Mouse (Mus musculus): ENCODE data around the gene Lair1. TPM values are rescaled to one million over a fixed set of nuclear protein-coding genes. Genes with fewer than 3 reads are reported as not detected.
"Not testable (repeated sequence)": the region's sequence is repeated elsewhere in the genome, so short reads cannot be mapped to it uniquely, and the experiment has no call there.

Lair1 gene
- polyA plus RNA-seq, 1 experiment from 2014 or later = 2.6 TPM

DNA sequence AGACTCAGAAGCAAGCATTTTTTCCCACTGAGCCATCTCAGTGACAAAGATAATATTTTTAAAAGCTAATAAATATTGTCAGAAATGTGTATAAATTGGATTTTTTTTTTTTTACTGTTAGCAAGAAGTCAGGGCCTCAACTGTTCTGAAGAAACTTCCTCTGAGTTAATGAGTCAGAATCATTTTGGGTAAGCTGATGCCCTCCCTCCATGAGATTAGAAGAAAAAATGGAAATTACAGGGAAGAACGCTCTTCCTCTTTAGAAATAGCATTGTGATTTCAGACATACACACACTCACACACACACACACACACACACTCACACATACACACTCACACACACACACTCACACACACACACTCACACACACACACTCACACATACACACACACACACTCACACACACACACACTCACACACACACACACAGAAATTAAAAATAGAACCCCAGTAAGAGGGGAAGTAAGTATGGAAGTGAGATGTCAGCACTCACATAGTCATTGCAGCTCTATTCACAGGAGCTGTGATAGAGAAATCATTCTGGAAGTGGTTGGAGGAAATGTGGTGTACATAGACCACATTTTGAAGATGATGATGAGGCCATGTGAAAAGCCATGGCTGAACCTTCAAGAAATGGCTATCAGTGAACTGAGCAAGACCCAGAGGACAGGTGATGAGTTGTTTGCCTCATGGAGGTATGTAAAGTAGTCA is 866 bp upstream of the Lair1 start:
- ATAC-seq (ENCODE audit: low FRiP score) = no peak
- no peak for DNase-seq (ENCODE audit: low spot score)
- no peak overlapping the region for H3K27ac ChIP-seq (ENCODE audit: low read depth, low read length)
- H3K4me3 ChIP-seq (ENCODE audit: low read depth, low read length) = no peak overlapping the region
- no peaks in the 10 kb centered on the region for H3K9me3 ChIP-seq (ENCODE audit: control insufficient read depth, low read length)
- H3K27me3 ChIP-seq (ENCODE audit: control insufficient read depth, insufficient read depth, low read length) = no peaks in the 10 kb centered on the region
- no peak overlapping the region for H3K4me2 ChIP-seq (replicated peaks; ENCODE audit: low read depth, low read length)
- 96% methylated on average over 1 of the region's 1 CpGs for WGBS
- no peaks in the 10 kb centered on the region for H3K36me3 ChIP-seq (ENCODE audit: control insufficient read depth, insufficient read depth, low read length)
- H3K4me1 ChIP-seq (replicated peaks; ENCODE audit: control insufficient read depth, insufficient read depth, low read length) = no peaks in the 10 kb centered on the region
- H3K9ac ChIP-seq (ENCODE audit: low read depth, low read length) = no peak overlapping the region

- ATAC-seq (ENCODE audit: low FRiP score); DNase-seq (ENCODE audit: low spot score); H3K9me3 ChIP-seq (ENCODE audit: control insufficient read depth, low read length); H3K4me1 ChIP-seq (replicated peaks; ENCODE audit: control insufficient read depth, insufficient read depth, low read length); H3K4me3 ChIP-seq (ENCODE audit: low read depth, low read length); H3K9ac ChIP-seq (ENCODE audit: low read depth, low read length); H3K27ac ChIP-seq (ENCODE audit: low read depth, low read length); H3K27me3 ChIP-seq (ENCODE audit: control insufficient read depth, insufficient read depth, low read length); H3K36me3 ChIP-seq (ENCODE audit: control insufficient read depth, insufficient read depth, low read length); H3K4me2 ChIP-seq (replicated peaks; ENCODE audit: low read depth, low read length): not testable (repeated sequence)
- WGBS = 59% methylated on average over 9 of the region's 9 CpGs
These were observed 2.3 kb downstream of the Lair1 start for GRCm38 (mm10) chr7:4060602-4061188.

DNA sequence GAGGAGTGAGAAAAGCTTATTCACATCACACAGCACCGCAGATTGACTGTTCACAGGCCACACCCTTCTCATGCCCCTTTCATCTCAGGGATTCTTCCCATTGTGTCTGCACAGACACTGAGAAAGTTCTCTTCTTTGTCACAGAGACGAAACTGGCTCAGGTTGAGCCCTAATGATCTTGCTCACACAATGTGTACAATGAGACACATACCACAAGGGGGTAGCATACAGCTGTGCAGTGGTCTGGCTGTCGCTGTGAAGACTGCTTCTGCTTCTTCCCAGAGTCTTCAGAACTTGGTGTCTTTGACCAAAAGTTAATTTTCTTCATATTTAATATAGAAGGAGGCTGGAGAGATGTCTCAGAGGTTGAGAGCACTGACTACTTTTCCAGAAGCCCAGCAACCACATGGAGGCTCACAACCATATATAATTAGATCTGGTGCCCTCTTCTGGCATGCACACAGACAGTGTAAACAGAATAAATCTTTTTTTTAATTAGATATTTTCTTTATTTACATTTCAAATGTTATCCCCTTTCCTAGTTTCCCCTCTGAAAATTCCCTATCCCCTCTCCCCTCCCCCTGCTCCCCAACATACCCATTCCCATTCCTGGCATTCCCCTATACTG is 36.1 kb downstream of the Lair1 start:
- WGBS = 27% methylated on average over 3 of the region's 3 CpGs
- H3K9ac ChIP-seq (ENCODE audit: low read depth, low read length) = no peak overlapping the region
- no peaks in the 10 kb centered on the region for H3K27me3 ChIP-seq (ENCODE audit: control insufficient read depth, insufficient read depth, low read length)
- no peak overlapping the region for H3K4me2 ChIP-seq (replicated peaks; ENCODE audit: low read depth, low read length)
- no peaks in the 10 kb centered on the region for H3K36me3 ChIP-seq (ENCODE audit: control insufficient read depth, insufficient read depth, low read length)
- H3K27ac ChIP-seq (ENCODE audit: low read depth, low read length) = no peak overlapping the region
- H3K4me3 ChIP-seq (ENCODE audit: low read depth, low read length) = no peak overlapping the region
- peak; percentile 5 for DNase-seq (ENCODE audit: low spot score)
- H3K9me3 ChIP-seq (ENCODE audit: control insufficient read depth, low read length) = no peaks in the 10 kb centered on the region
- ATAC-seq (ENCODE audit: low FRiP score) = no peak
- no peaks in the 10 kb centered on the region for H3K4me1 ChIP-seq (replicated peaks; ENCODE audit: control insufficient read depth, insufficient read depth, low read length)

DNA sequence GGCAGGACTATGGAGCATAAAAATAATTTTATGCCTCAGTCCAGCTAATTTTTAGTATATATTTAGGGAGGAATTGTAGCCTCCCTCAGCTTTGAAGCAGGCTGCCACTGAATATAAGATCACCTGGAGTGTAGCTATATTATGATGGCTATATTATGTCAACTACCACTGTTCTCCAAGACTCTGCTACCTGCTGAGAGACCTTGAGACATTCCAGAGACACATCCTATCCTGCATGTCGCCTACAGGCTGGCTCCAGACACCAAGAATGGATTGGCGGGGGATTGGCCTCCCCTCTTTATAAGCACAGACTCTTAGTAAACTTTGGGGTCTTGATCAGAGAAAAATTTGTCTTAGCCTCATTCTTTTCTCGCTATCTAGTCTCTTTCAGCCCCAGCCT is 58.4 kb downstream of the Lair1 start:
- DNase-seq (ENCODE audit: low spot score); ATAC-seq (ENCODE audit: low FRiP score); H3K9me3 ChIP-seq (ENCODE audit: control insufficient read depth, low read length); H3K9ac ChIP-seq (ENCODE audit: low read depth, low read length); H3K4me1 ChIP-seq (replicated peaks; ENCODE audit: control insufficient read depth, insufficient read depth, low read length); H3K27me3 ChIP-seq (ENCODE audit: control insufficient read depth, insufficient read depth, low read length); H3K27ac ChIP-seq (ENCODE audit: low read depth, low read length); H3K4me2 ChIP-seq (replicated peaks; ENCODE audit: low read depth, low read length); H3K36me3 ChIP-seq (ENCODE audit: control insufficient read depth, insufficient read depth, low read length); H3K4me3 ChIP-seq (ENCODE audit: low read depth, low read length): not testable (repeated sequence)
- WGBS = 67% methylated on average over 3 of the region's 3 CpGs

DNA sequence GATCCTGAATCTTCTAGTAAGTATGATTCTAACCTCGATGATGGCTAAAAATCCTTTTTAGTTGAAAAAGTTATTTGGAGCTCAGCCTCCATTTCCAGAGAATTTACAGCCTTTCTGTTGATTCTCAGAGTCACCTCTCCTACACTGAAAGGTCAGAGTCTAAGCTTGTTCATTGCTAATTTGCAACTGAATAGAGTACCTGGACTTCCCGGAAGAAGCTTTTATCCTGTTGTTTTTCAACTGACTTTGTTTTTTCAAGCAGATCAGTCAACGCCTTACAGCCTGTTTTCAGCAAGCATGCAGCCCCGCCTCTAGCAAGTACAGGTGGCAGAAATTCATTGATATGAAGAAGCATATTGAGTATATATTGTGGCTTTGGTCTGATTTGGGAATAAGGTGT is 59.0 kb downstream of the Lair1 start:
- not testable (repeated sequence) for H3K36me3 ChIP-seq (ENCODE audit: control insufficient read depth, insufficient read depth, low read length); H3K27me3 ChIP-seq (ENCODE audit: control insufficient read depth, insufficient read depth, low read length); H3K27ac ChIP-seq (ENCODE audit: low read depth, low read length); H3K9ac ChIP-seq (ENCODE audit: low read depth, low read length); H3K4me1 ChIP-seq (replicated peaks; ENCODE audit: control insufficient read depth, insufficient read depth, low read length); H3K4me3 ChIP-seq (ENCODE audit: low read depth, low read length); H3K9me3 ChIP-seq (ENCODE audit: control insufficient read depth, low read length); ATAC-seq (ENCODE audit: low FRiP score); H3K4me2 ChIP-seq (replicated peaks; ENCODE audit: low read depth, low read length); DNase-seq (ENCODE audit: low spot score)
- WGBS = 82% methylated on average over 4 of the region's 4 CpGs

DNA sequence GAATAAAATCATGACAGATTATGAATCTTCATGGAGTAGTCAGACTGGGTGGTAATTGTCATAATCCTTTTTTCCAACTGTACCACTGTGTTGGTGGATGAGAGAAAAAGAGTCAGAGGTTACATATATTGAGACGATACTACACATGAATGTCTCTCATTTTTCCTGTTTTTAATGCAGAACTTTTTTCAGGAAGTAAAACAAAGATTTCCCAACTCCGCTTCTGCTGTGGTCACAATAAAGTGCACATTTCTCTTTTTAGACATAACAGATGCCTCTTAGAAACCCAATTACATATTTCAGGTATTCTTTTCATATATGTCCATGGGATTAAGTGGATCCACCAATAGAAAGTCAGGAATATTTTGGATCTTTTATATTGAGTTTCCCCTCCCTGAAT is 101.0 kb downstream of the Lair1 start:
- Histone ChIP-seq H3K36me3 (ENCODE audit: control insufficient read depth, insufficient read depth, low read length) (no peaks in the 10 kb centered on the region), H3K9me3 (ENCODE audit: control insufficient read depth, low read length) (no peaks in the 10 kb centered on the region), H3K4me1 (replicated peaks; ENCODE audit: control insufficient read depth, insufficient read depth, low read length) (no peaks in the 10 kb centered on the region), H3K27me3 (ENCODE audit: control insufficient read depth, insufficient read depth, low read length) (no peaks in the 10 kb centered on the region), H3K27ac (ENCODE audit: low read depth, low read length) (no peak overlapping the region), H3K4me2 (replicated peaks; ENCODE audit: low read depth, low read length) (no peak overlapping the region), H3K9ac (ENCODE audit: low read depth, low read length) (no peak overlapping the region), H3K4me3 (ENCODE audit: low read depth, low read length) (no peak overlapping the region)
- WGBS = 90% methylated on average over 2 of the region's 2 CpGs
- ATAC-seq (ENCODE audit: low FRiP score) (no peak), DNase-seq (ENCODE audit: low spot score) (no peak)

GRCm38 (mm10) chr7:3957387-3957786 is 105.6 kb downstream of the Lair1 start:
- no peak overlapping the region for H3K4me3 ChIP-seq (ENCODE audit: low read depth, low read length)

More at GRCm38 (mm10) chr7:3957387-3957786, 105.6 kb downstream of the Lair1 start:
- Histone ChIP-seq H3K27me3 (ENCODE audit: control insufficient read depth, insufficient read depth, low read length) (no peaks in the 10 kb centered on the region), H3K9me3 (ENCODE audit: control insufficient read depth, low read length) (no peaks in the 10 kb centered on the region), H3K4me2 (replicated peaks; ENCODE audit: low read depth, low read length) (no peak overlapping the region), H3K4me1 (replicated peaks; ENCODE audit: control insufficient read depth, insufficient read depth, low read length) (no peaks in the 10 kb centered on the region), H3K27ac (ENCODE audit: low read depth, low read length) (no peak overlapping the region), H3K36me3 (ENCODE audit: control insufficient read depth, insufficient read depth, low read length) (no peaks in the 10 kb centered on the region), H3K9ac (ENCODE audit: low read depth, low read length) (no peak overlapping the region)
- no peak for ATAC-seq (ENCODE audit: low FRiP score)
- 90% methylated on average over 3 of the region's 3 CpGs for WGBS
- no peak for DNase-seq (ENCODE audit: low spot score)
